Mouse (Mus musculus): Measurements from ENCODE around the gene Pogz. TPM values are rescaled to one million over a fixed set of nuclear protein-coding genes. Genes with fewer than 3 reads are reported as not detected.
"Not testable (repeated sequence)": the region's sequence is repeated elsewhere in the genome, so short reads cannot be mapped to it uniquely, and the experiment has no call there.

Pogz gene
- polyA plus RNA-seq, 1 experiment = 38.1 TPM

DNA sequence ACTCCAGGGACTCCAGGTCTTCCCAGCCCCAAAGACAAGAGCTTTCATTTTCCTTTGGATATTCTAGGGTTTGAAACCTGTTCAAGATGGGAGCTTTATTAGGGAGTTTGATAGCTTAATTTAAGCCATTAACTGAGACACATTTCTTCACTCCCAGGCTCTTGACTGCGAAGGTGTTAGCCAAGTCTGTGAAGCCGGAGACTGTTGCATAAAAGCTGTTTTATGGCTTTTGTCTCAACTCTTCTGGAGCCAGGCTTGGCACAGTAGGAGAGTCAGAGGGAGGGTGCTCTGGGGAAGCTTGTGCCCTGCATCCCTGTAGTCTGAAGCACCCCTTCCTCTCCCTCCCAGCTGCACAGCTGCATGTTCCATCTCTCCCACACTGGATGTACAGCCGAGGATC is 85.0 kb downstream of the Pogz start:
- H3K27ac ChIP-seq (ENCODE audit: insufficient read depth, low read length) = no peak overlapping the region
- no peak overlapping the region for H3K4me3 ChIP-seq (ENCODE audit: insufficient read depth, low read length)
- H3K4me1 ChIP-seq (ENCODE audit: control insufficient read depth, insufficient read depth, low read length) = peaks cover 4% of the 10 kb centered on the region
- TF ChIP-seq CTCF (IDR thresholded peaks at IDR 0.05; ENCODE audit: extremely low read depth, insufficient read depth, low read length) (no peak), POLR2A (IDR thresholded peaks at IDR 0.05; ENCODE audit: extremely low read depth, insufficient read depth, low read length) (no peak)

DNA sequence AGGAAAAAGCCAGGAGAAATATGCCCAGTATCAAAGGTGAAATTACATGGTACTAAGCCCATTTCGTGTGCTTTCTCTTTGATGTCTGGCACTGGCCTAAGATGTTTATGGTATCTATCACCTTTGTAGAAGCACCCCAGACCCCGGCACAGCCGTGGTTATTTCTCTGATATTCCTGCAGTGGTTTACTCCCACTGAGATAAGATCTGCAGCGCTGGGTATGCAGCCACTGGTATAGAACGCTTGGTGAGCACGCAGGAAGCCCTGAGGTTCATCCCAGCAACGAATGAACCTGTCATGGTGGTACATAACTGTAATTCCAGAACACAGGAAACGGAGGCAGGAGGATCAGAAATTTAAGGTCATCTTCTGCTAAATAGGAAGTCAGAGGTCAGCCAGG is 87.3 kb downstream of the Pogz start:
- Histone ChIP-seq H3K4me1 (ENCODE audit: control insufficient read depth, insufficient read depth, low read length) (no peaks in the 10 kb centered on the region), H3K27ac (ENCODE audit: insufficient read depth, low read length) (no peak overlapping the region), H3K4me3 (ENCODE audit: insufficient read depth, low read length) (no peak overlapping the region)
- TF ChIP-seq CTCF (IDR thresholded peaks at IDR 0.05; ENCODE audit: extremely low read depth, insufficient read depth, low read length) (no peak), POLR2A (IDR thresholded peaks at IDR 0.05; ENCODE audit: extremely low read depth, insufficient read depth, low read length) (no peak)

DNA sequence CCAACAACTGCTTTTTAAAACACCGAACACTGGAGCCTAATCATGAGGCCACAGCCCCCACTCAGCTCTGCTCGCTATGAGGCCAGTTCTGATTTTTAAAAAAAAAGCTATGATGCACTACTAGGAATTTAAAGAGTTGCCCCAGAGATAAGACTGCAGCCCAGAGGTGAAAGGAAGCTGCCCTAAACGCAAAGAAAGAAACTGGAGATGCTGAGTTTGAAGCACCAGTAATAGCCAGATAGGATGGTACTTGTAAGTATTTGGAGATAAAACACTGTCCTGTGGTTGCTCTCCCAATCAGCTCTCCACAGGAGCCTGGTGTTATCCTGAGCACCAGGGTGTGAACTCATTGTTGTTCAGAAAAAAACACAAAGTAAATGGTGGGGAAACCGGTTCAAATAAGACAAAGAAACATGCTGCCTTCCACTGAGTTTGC is 89.0 kb downstream of the Pogz start:
- not testable (repeated sequence) for H3K4me3 ChIP-seq (ENCODE audit: insufficient read depth, low read length); H3K27ac ChIP-seq (ENCODE audit: insufficient read depth, low read length); H3K4me1 ChIP-seq (ENCODE audit: control insufficient read depth, insufficient read depth, low read length)

DNA sequence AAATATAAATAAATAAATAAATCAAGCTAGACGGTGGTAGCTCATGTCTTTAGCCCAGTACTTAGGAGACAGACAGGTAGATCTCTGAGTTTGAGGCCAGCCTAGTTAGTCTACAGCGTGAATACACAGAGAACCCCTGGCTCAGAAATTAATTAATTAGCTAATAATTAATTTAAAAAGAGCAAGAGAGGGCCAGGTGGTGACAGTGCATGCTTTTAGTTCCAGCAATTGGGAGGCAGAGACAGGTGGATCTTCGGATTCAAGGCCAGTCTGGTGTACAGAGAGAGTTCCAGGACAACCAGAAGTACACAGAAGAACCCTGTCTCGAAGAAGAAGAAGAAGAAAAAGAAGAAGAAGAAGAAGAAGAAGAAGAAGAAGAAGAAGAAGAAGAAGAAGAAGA is 91.6 kb downstream of the Pogz start:
- H3K4me1 ChIP-seq (ENCODE audit: control insufficient read depth, insufficient read depth, low read length); H3K4me3 ChIP-seq (ENCODE audit: insufficient read depth, low read length); H3K27ac ChIP-seq (ENCODE audit: insufficient read depth, low read length): not testable (repeated sequence)

DNA sequence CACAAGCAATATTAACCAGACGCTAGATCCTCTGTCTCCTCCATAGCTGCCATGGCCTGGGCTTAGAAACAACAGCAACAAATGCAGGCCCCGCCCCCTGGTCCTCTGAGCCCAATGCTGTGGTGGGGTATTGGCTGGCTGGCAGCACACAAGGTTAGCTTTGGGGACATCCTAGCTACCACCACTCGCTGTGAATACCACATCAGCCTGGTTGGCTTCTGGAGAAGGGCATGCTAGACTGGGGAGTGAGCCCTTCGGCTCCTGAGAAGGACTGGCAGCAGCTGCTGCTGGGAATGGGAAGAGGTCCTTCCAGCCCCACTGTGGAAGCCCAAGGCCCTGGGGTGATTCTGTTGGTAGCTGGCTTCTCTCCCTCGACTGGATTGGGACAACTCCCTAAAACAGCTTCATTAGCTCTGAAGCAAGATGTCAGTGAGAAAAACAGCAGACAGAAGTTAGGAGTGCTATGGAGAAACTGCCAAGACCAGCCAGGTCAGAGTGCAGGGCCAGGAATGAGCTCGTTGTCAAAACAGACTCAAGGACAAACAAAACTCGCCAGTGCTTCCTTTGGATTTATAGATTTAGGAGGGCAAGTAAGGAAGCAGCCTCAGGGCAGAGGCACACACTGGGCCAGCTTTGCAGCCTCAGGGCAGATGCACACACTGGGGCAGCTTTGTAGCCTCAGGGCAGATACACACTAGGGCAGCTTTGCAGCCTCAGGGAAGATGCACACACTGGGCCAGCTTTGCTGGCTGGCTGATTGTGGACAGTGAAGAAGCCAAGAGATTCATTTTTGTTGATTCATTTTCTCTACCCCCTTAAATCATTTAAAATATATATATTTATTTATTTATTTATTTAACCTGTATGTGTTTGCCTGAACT is 93.3 kb downstream of the Pogz start:
- not testable (repeated sequence) for H3K4me3 ChIP-seq (ENCODE audit: insufficient read depth, low read length); H3K27ac ChIP-seq (ENCODE audit: insufficient read depth, low read length); H3K4me1 ChIP-seq (ENCODE audit: control insufficient read depth, insufficient read depth, low read length)

DNA sequence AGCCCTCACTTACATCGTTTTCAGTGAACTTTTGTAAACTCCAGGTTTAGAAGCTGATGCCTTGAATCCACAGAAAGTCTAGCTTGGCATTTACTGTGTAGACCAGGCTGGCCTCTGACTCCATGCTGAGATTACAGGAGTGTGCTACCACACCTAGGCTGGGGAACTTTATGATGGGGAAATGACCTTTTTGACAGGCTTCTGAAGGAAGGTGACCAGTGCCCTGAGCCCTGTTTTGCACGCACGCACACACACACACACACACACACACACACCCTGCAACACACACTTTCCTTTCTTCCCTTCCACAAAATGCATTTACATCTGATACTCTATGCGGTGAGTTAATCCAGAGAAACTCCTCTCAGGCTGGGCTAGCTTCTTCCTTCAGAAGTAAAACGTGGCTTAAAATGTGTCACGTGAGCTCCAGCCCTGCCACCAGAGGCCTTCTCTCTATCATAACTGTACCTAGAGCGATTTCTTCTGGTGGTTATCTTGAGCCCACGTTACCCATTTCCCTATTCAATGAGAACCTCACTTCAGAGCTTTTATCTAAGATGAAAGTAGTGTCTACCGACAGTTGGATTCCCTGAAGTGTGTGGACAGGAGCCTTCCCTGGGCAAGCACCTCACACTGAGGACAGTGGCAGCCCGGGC is 94.2 kb downstream of the Pogz start:
- not testable (repeated sequence) for H3K4me3 ChIP-seq (ENCODE audit: insufficient read depth, low read length); H3K4me1 ChIP-seq (ENCODE audit: control insufficient read depth, insufficient read depth, low read length); H3K27ac ChIP-seq (ENCODE audit: insufficient read depth, low read length)

Other genes starting within 250 kb of the Pogz start
- not detected in 2 replicates for gene Gm10972, start 194.5 kb upstream of the Pogz start, polyA plus RNA-seq (2012; rRNA removed)
- gene Tuft1, start 178.7 kb upstream of the Pogz start, polyA plus RNA-seq (2012; rRNA removed) = 1.9 TPM in 2 replicates
- 0.13 TPM in 1 of 2 replicates, not detected in the other for gene Selenbp2, start 144.0 kb upstream of the Pogz start, polyA plus RNA-seq (2012; rRNA removed)
- gene Cgn, start 51.1 kb upstream of the Pogz start, polyA plus RNA-seq (2012; rRNA removed) = 2.3 and 3.2 TPM in 2 replicates
- gene Psmb4, start 49.4 kb downstream of the Pogz start, polyA plus RNA-seq (2012; rRNA removed) = 257 TPM in 2 replicates
- 17.0 and 18.7 TPM in 2 replicates for gene Selenbp1, start 95.5 kb downstream of the Pogz start, polyA plus RNA-seq (2012; rRNA removed)
- gene Rfx5, start 116.5 kb downstream of the Pogz start, polyA plus RNA-seq (2012; rRNA removed) = 24.3 and 26.4 TPM in 2 replicates
- 56.6 and 61.4 TPM in 2 replicates for gene Pi4kb, start 137.2 kb downstream of the Pogz start, polyA plus RNA-seq (2012; rRNA removed)
- gene Zfp687, start 177.9 kb downstream of the Pogz start, polyA plus RNA-seq (2012; rRNA removed) = 15.8 and 17.5 TPM in 2 replicates
- 193 and 203 TPM in 2 replicates for gene Psmd4, start 205.0 kb downstream of the Pogz start, polyA plus RNA-seq (2012; rRNA removed)

All from cortical plate, adult 2 months (tissue).